Mouse (Mus musculus): ENCODE measurements around the gene Bdh1. TPM values are rescaled to one million over a fixed set of nuclear protein-coding genes. Genes with fewer than 3 reads are reported as not detected.
"Not testable (repeated sequence)": the region's sequence is repeated elsewhere in the genome, so short reads cannot be mapped to it uniquely, and the experiment has no call there.

The Bdh1 gene
- polyA plus RNA-seq, 1 experiment from 2014 or later = 0.46 TPM

- 94% methylated on average over 5 of the region's 5 CpGs for WGBS (ENCODE audit: missing documents)
- H3K36me3 ChIP-seq (ENCODE audit: inconsistent target) = no peaks in the 10 kb centered on the region
- no peaks in the 10 kb centered on the region for H3K79me2 ChIP-seq (ENCODE audit: inconsistent target)
- no peak overlapping the region for H3K4me3 ChIP-seq (ENCODE audit: inconsistent target)
- H3K27ac ChIP-seq = no peak overlapping the region
Observed at GRCm38 (mm10) chr16:31464953-31465352, 42.9 kb downstream of the Bdh1 start.

- H3K36me3 ChIP-seq (ENCODE audit: inconsistent target) = no peaks in the 10 kb centered on the region
- no peak overlapping the region for H3K4me3 ChIP-seq (ENCODE audit: inconsistent target)
- WGBS (ENCODE audit: missing documents) = 72% methylated on average over 4 of the region's 4 CpGs
- no peak overlapping the region for H3K27ac ChIP-seq
- no peaks in the 10 kb centered on the region for H3K79me2 ChIP-seq (ENCODE audit: inconsistent target)
Observed at GRCm38 (mm10) chr16:31465630-31466029, 43.5 kb downstream of the Bdh1 start.

GRCm38 (mm10) chr16:31466106-31466505, 44.0 kb downstream of the Bdh1 start:
- Histone ChIP-seq H3K79me2 (ENCODE audit: inconsistent target) (no peaks in the 10 kb centered on the region), H3K27ac (no peak overlapping the region), H3K4me3 (ENCODE audit: inconsistent target) (no peak overlapping the region), H3K36me3 (ENCODE audit: inconsistent target) (no peaks in the 10 kb centered on the region)
- WGBS (ENCODE audit: missing documents) = 86% methylated on average over 5 of the region's 5 CpGs

GRCm38 (mm10) chr16:31470819-31471218, 48.7 kb downstream of the Bdh1 start:
- H3K79me2 ChIP-seq (ENCODE audit: inconsistent target); H3K27ac ChIP-seq; H3K4me3 ChIP-seq (ENCODE audit: inconsistent target); H3K36me3 ChIP-seq (ENCODE audit: inconsistent target): not testable (repeated sequence)
- WGBS (ENCODE audit: missing documents) = 93% methylated on average over 4 of the region's 4 CpGs

GRCm38 (mm10) chr16:31471994-31472393, 49.9 kb downstream of the Bdh1 start:
- 64% methylated on average over 5 of the region's 5 CpGs for WGBS (ENCODE audit: missing documents)
- H3K36me3 ChIP-seq (ENCODE audit: inconsistent target) = no peaks in the 10 kb centered on the region

GRCm38 (mm10) chr16:31473226-31473625, 51.1 kb downstream of the Bdh1 start:
- Histone ChIP-seq H3K36me3 (ENCODE audit: inconsistent target) (no peaks in the 10 kb centered on the region), H3K27ac (no peak overlapping the region), H3K79me2 (ENCODE audit: inconsistent target) (no peaks in the 10 kb centered on the region), H3K4me3 (ENCODE audit: inconsistent target) (no peak overlapping the region)
- 93% methylated on average over 1 of the region's 1 CpGs for WGBS (ENCODE audit: missing documents)

More at GRCm38 (mm10) chr16:31471994-31472393, 49.9 kb downstream of the Bdh1 start:
- Histone ChIP-seq H3K4me3 (ENCODE audit: inconsistent target) (no peak overlapping the region), H3K79me2 (ENCODE audit: inconsistent target) (no peaks in the 10 kb centered on the region), H3K27ac (no peak overlapping the region)

GRCm38 (mm10) chr16:31475123-31475968, 53.3 kb downstream of the Bdh1 start:
- Histone ChIP-seq H3K79me2 (ENCODE audit: inconsistent target) (no peaks in the 10 kb centered on the region), H3K4me3 (ENCODE audit: inconsistent target) (no peak overlapping the region), H3K27ac (no peak overlapping the region), H3K36me3 (ENCODE audit: inconsistent target) (no peaks in the 10 kb centered on the region)
- WGBS (ENCODE audit: missing documents) = 87% methylated on average over 9 of the region's 9 CpGs

- Histone ChIP-seq H3K4me3 (ENCODE audit: inconsistent target) (no peak overlapping the region), H3K27ac (no peak overlapping the region), H3K79me2 (ENCODE audit: inconsistent target) (no peaks in the 10 kb centered on the region), H3K36me3 (ENCODE audit: inconsistent target) (no peaks in the 10 kb centered on the region)
- WGBS (ENCODE audit: missing documents) = 83% methylated on average over 7 of the region's 7 CpGs
Observed at GRCm38 (mm10) chr16:31476872-31477603, 55.0 kb downstream of the Bdh1 start.

GRCm38 (mm10) chr16:31485336-31485735, 63.3 kb downstream of the Bdh1 start:
- H3K79me2 ChIP-seq (ENCODE audit: inconsistent target) = no peaks in the 10 kb centered on the region
- 85% methylated on average over 4 of the region's 5 CpGs for WGBS (ENCODE audit: missing documents)
- no peak overlapping the region for H3K27ac ChIP-seq
- H3K4me3 ChIP-seq (ENCODE audit: inconsistent target) = no peak overlapping the region
- no peaks in the 10 kb centered on the region for H3K36me3 ChIP-seq (ENCODE audit: inconsistent target)

GRCm38 (mm10) chr16:31487266-31487665, 65.2 kb downstream of the Bdh1 start:
- H3K79me2 ChIP-seq (ENCODE audit: inconsistent target) = no peaks in the 10 kb centered on the region
- H3K27ac ChIP-seq = no peak overlapping the region
- H3K36me3 ChIP-seq (ENCODE audit: inconsistent target) = no peaks in the 10 kb centered on the region
- 100% methylated on average over 3 of the region's 3 CpGs for WGBS (ENCODE audit: missing documents)
- no peak overlapping the region for H3K4me3 ChIP-seq (ENCODE audit: inconsistent target)

- H3K36me3 ChIP-seq (ENCODE audit: inconsistent target) = no peaks in the 10 kb centered on the region
- H3K79me2 ChIP-seq (ENCODE audit: inconsistent target) = no peaks in the 10 kb centered on the region
- no peak overlapping the region for H3K4me3 ChIP-seq (ENCODE audit: inconsistent target)
- no peak overlapping the region for H3K27ac ChIP-seq
- 77% methylated on average over 3 of the region's 3 CpGs for WGBS (ENCODE audit: missing documents)
Observed at GRCm38 (mm10) chr16:31489096-31489495, 67.0 kb downstream of the Bdh1 start.

- Histone ChIP-seq H3K79me2 (ENCODE audit: inconsistent target) (no peaks in the 10 kb centered on the region), H3K36me3 (ENCODE audit: inconsistent target) (no peaks in the 10 kb centered on the region), H3K27ac (no peak overlapping the region), H3K4me3 (ENCODE audit: inconsistent target) (no peak overlapping the region)
- WGBS (ENCODE audit: missing documents) = 95% methylated on average over 7 of the region's 7 CpGs
Observed at GRCm38 (mm10) chr16:31490967-31491366, 68.9 kb downstream of the Bdh1 start.

GRCm38 (mm10) chr16:31492921-31493549, 71.0 kb downstream of the Bdh1 start:
- Histone ChIP-seq H3K79me2 (ENCODE audit: inconsistent target) (no peaks in the 10 kb centered on the region), H3K4me3 (ENCODE audit: inconsistent target) (no peak overlapping the region), H3K27ac (no peak overlapping the region), H3K36me3 (ENCODE audit: inconsistent target) (no peaks in the 10 kb centered on the region)
- WGBS (ENCODE audit: missing documents) = 63% methylated on average over 12 of the region's 12 CpGs

- H3K27ac ChIP-seq = no peak overlapping the region
- no peaks in the 10 kb centered on the region for H3K36me3 ChIP-seq (ENCODE audit: inconsistent target)
- no peaks in the 10 kb centered on the region for H3K79me2 ChIP-seq (ENCODE audit: inconsistent target)
- WGBS (ENCODE audit: missing documents) = 68% methylated on average over 6 of the region's 6 CpGs
- H3K4me3 ChIP-seq (ENCODE audit: inconsistent target) = no peak overlapping the region
Observed at GRCm38 (mm10) chr16:31493550-31493965, 71.5 kb downstream of the Bdh1 start.

GRCm38 (mm10) chr16:31493991-31494390, 71.9 kb downstream of the Bdh1 start:
- no peaks in the 10 kb centered on the region for H3K79me2 ChIP-seq (ENCODE audit: inconsistent target)
- 96% methylated on average over 6 of the region's 6 CpGs for WGBS (ENCODE audit: missing documents)
- no peaks in the 10 kb centered on the region for H3K36me3 ChIP-seq (ENCODE audit: inconsistent target)
- H3K27ac ChIP-seq = no peak overlapping the region
- no peak overlapping the region for H3K4me3 ChIP-seq (ENCODE audit: inconsistent target)

All from macrophage (primary cell).